Mouse (Mus musculus) thymus, postnatal 36 days (tissue): Measurements from ENCODE around the gene Slc25a26.

ENCODE experiments used
- DNase-seq, 2 experiments: peaks; one replicate each; pipeline ENCODE4 v3.0.0; 2022; ENCODE audit warnings: mixed read lengths in 2 of 2

Slc25a26 gene

GRCm38 (mm10) chr6:94604072-94604471, 103.9 kb downstream of the Slc25a26 start:
- no peak for DNase-seq

DNA sequence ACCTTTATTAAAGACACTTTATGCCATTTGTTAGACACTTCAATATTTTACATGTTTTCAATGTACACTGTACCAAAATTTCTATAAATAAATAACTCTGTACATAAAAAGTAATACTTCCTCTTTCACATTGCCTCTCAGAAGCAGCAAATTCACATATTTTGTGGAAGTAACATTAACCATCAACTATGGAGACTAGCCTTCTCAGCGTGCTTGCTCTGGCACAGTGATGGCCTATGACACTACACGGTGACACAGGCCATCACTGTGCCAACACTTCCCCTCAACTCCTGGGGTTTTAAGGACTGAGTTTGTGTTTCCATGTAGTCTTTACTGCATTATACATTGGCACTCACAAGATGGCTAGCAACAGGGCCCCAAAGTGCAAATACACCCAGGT, 104.4 kb downstream of the Slc25a26 start:
- no peak for DNase-seq

DNA sequence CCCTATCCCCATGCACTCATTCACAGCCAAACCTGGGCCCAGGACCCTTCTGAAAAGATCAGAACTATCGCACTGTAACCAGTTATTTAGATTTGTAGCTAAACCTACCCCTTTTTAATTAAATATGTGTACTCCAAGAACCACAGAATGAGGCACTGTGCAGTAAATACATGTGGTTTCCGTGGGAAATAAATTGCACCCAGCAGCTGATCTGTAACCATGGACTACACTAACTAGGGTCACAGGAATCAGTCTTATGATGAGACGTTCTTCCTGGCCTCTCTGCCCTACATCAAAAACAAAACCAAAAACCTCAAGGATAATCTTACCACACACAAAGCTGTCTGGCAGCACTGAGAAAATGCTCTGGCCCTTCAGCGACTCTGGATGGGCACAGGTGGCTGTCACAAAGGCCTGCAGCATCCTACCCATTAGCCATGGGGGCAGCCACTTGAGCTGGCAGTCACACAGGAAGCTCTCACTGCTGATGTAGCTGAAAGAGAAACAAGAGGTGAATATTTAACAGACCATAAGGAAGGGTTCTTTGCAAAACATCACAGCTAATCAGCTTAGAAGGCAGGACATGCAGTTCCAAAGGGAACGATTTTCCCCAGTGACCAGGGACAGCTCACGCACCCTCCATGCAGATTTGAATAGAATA, 113.2 kb downstream of the Slc25a26 start:
- no peak for DNase-seq

- no peak for DNase-seq
Observed at GRCm38 (mm10) chr6:94614346-94614745, 114.2 kb downstream of the Slc25a26 start.

DNA sequence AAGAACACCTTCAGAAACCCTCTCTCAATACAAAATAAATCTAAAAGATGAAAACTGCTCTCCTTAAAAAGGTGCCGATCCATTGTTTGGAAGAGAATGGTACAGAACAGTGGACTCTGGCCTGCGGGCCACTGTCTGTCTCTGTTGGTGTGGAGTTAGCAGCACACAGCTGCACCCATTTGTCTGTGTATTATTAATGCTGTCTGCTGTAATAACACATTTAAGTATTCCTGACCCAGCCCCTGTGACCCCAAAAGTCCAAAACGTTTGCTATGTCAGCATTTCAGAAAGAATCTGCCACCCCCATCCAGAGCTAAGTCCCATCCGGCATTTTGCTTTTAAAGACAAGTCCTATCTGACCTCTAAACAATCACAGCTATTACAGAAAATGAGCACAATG, 115.8 kb downstream of the Slc25a26 start:
- DNase-seq, result no peak

- no peak for DNase-seq
Observed at GRCm38 (mm10) chr6:94618671-94619070, 118.5 kb downstream of the Slc25a26 start.

- no peak for DNase-seq
Observed at GRCm38 (mm10) chr6:94620287-94620686, 120.2 kb downstream of the Slc25a26 start.

DNA sequence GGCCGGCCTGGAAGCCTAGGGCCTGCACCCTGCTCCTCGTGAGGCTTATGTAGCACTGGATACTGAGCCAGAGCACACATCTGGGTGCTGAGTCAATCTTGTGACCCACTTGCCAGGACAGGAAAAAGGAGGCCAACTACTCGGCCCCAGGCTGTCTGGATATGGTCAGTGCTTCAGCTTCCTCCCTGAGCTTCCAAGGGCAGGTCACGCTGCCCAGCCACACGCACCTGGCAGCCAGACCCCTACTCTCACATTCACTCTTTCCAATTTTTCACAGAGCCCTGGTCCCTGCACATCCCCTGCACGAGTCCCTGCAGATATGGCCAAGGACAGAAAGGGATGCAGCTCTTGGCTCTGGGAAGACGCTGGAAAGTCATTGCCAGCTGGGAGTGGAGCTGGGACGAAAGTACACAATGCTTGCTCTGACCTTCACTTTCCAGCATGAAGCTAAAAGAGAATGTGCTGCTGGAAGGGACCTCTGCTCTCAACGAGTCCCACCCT, 120.7 kb downstream of the Slc25a26 start:
- DNase-seq, result no peak

GRCm38 (mm10) chr6:94622983-94623382, 122.9 kb downstream of the Slc25a26 start:
- peak; percentile 78 to 79 for DNase-seq

DNA sequence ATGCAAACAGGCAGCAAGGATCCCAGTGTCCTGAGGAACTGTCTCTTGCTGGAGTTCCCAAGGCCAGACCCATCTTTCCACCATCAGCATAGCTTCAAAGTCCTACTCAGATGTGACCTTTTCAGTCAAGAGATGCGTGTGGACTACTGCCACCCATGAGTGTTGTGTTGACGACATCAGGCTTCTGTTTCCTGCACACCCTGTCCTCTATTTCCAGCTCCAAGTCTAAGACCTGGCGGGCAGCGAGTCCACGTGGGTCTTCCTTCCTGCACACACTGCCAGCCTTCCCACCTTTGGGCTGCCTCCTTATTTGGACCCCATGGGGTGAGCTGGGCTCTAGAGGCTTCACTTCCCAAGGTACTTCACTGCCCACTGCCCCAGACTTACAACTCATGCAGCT, 124.4 kb downstream of the Slc25a26 start:
- DNase-seq, result no peak

- peak; percentile 31 to 43 for DNase-seq
Observed at GRCm38 (mm10) chr6:94625896-94626295, 125.8 kb downstream of the Slc25a26 start.

DNA sequence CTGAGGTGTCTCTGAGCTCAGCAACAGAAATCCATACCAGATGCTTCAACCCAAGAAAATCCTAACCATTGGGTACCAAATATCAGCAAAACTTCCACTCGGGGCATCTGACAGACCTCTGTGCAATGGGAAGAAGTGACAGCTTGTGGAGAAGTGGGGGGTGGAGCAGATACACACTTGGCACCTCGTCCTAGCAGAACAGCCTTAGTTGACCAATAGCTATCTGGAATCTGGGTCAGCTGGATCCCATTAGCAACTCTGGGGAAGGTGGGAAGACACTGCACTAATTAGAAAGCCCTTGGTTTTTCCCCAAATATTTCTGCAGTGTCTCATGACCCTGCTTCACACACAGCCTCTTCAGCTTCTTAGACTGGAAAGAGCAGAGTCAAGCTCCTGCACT, 126.7 kb downstream of the Slc25a26 start:
- DNase-seq, result no peak

DNA sequence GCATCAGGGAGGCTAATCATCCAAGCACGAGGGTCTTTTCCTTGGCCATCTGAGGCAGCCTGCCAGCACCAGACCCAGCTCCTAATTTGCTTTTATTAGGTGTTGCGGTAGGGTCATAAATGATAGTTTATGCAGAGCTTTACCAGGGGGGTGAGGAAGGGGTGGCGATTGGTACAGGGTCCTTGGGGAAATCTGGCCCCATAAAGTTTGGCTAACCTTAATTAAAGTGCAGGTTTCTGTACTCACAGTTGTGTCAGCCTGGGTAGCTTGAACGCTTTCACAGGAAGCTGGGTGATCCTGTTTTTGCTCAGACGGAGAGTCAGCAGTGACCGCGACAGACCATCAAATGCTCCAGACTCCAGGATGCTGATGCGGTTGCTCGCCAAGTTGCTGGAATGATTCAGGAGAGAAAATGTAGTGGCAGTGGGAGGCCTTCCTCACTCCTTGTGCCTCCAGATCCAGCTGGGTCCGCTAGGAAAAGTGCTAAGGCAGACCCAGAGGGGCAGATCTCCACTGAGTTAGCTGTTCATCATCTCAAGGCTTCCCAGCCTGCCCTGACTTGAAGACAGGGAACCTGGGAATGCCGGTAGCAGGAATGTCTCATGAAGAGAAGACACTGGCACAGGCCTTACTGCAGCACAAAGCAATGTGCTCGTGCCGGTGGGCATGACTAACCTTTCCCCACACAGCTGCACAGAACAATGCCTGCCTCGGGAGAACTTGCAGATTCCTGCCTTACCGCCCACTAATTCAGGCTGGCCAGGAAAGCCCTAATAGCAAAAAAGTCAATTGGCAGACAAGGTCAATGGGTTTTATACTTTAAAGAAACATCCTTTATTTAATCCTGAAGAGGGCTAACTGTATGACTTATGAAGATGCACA, 127.8 kb downstream of the Slc25a26 start:
- no peak for DNase-seq

DNA sequence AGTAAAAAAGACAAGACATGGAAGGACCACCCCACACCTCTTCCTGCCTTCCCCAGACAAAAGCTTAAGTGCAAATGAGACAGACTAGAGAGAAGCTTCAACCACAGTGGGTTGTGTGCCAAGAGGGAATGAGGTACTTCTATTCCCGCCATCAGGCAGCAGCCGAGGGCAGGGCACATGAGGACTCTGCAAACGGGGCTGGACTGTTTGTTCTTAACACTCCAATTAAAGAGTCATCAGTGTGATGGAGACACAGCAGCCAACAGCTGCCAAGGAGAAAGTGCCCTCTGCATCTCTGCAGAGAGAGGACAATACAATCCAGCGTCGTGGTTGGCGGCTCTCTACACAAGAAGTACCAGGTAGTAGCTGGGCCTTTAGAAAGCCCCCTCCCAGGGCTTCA, 128.7 kb downstream of the Slc25a26 start:
- no peak for DNase-seq

GRCm38 (mm10) chr6:94631051-94631778, 131.1 kb downstream of the Slc25a26 start:
- no peak for DNase-seq

DNA sequence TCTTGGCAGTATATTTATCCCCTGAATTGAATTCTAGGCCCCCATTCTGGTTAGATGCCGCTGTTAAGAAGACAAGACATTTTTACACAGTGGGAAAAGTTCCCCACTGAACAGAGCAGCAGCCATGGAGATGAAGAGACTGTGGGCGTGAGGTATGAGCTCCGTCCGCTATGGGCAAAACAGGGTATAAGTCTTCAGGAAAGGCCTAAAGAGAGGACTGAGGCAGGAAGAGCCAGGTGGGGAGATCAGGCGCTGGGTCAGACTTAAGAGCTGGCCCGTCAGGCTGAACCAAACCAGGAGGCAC, 131.6 kb downstream of the Slc25a26 start:
- no peak for DNase-seq

DNA sequence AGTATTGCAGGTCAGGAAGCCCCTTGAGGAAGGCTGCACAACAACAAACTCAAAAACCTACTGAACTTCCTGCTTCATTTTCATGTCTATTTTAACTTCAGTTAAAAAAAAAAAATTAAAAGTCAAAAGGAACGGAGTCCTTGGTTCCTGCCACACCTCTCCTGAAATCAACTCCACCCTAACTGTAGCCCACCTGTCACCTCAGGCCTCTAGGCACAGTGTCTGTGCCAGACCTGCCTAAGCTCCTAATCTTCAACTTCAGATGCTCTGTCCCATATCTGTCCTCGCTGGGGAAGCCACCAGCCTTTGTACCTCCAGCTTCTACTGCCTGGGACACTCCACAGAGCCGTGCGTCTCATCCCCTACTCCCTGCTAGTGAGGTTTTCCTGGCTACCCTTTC, 134.1 kb downstream of the Slc25a26 start:
- peak; percentile 40 to 41 for DNase-seq

GRCm38 (mm10) chr6:94634710-94635109, 134.6 kb downstream of the Slc25a26 start:
- DNase-seq, result peak in 1 of 2 experiments; percentile 32

- DNase-seq, result no peak
Observed at GRCm38 (mm10) chr6:94635343-94635742, 135.2 kb downstream of the Slc25a26 start.

- DNase-seq, result peak in 1 of 2 experiments; percentile 48
Observed at GRCm38 (mm10) chr6:94637024-94637434, 136.9 kb downstream of the Slc25a26 start.

DNA sequence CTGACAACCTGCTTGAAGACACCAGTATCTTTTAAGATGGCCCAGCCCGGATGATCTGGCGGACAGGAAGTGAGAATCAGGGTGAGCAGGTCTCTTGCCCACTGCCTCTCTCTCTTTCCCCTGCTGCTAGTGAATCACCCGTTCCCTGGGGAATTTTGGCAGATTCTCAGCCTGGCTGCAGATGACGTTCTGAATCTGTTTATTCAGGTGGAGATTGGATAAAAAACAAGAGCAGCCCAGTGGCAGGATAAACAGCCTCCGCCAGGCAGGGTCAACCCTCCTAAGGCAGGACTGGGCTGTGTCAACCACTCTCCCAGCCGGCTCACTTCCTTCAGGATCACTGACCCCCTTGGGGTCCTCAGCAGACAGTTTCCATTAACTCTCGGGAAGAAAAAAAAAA, 140.2 kb downstream of the Slc25a26 start:
- no peak for DNase-seq

- no peak for DNase-seq
Observed at GRCm38 (mm10) chr6:94642048-94642447, 141.9 kb downstream of the Slc25a26 start.

GRCm38 (mm10) chr6:94643989-94644388, 143.9 kb downstream of the Slc25a26 start:
- DNase-seq, result no peak
